Mouse (Mus musculus): ENCODE measurements around the gene Thyn1.

Gene Thyn1

DNA sequence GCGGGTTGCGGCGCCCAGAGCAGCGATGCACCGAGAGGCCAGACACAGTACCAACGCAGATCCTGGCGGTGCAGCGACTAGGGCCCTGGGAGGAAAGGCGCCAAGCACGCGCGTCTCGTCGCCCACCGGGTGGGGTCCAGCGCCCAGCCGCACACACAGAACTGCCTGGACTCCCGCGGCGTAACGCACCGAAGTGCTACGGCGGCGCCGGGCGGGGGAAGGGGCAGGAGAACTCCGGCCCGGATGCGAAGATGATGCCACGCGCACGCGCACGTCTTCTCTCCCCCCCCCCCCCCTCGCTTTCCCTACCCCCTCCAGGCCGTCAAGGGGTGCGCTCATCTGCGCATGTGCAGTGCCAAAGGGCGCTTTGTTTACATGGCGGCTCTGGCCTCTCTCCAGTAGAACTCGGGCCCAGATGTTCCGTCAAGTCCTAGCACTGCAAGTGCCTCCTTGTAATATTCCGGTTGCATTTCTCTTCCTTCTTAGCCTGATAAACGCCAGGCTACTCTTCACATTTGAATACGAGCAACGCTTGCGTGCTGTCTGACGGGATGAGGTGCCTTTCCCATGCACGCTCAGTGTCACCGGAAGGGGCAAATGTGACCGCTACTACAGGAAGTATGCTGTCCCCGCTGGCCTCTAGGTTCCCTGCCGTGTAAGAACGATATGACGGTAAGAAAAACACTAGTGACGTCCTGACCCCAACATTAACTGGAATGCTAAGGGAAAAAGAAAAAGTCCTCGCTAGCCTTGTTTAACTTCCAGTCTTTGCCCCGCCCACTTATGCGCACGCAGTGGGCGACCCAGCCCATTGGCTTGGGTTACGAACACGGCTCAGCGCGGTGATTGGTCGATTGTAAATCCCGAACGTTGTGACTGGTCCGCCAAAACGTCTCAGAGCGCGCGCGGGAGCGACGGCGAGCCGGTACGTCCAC, 30.6 kb downstream of the Thyn1 start, which contains the start of the genes Vps26b and Ncapd3:
TSS of gene Vps26b (minus strand) at position 238 of the 935 bp plus-strand sequence.
TSS of gene Ncapd3 (plus strand) at position 348 of the 935 bp plus-strand sequence.
- in situ Hi-C loops (cut with MboI) = no loop called here

DNA sequence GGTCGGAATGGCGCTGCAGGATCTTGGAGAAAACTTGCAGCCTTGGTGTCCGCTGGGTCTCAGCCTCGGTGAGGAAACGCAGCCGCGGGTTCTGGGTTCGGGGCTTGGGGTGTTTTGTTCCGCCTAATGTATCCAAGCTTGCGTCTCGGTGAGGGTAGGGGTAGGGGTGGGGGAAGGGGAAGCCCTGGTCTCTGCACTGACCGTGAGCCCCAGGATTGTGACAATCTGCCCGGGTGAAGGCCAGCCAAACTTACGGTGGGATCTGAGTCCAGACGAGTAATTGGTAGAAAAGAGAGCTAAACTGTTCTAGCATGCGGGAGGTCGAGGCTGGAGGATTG, 31.2 kb downstream of the Thyn1 start:
- in situ Hi-C loops (cut with MboI) = no loop called here

DNA sequence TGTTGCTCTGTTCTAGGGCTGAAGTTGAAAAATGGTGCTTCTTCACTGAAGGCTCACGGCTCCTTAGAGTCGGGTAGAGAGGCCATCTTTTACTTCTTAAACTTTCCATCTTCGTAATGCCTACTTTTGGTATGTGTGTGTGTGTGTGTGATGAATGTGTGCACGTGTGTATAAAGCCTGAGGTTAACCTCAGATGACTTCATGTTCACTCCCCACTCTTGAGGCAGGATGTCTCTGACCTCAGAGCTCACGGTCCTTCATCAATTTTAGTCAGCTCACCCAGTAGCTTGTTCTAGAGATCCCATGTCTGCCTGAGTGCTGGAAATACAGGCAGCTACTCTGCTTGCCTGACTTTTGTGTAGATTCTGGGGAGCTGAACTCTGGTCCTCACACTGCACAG, 44.4 kb downstream of the Thyn1 start:
- in situ Hi-C loops (cut with MboI) = no loop called here

DNA sequence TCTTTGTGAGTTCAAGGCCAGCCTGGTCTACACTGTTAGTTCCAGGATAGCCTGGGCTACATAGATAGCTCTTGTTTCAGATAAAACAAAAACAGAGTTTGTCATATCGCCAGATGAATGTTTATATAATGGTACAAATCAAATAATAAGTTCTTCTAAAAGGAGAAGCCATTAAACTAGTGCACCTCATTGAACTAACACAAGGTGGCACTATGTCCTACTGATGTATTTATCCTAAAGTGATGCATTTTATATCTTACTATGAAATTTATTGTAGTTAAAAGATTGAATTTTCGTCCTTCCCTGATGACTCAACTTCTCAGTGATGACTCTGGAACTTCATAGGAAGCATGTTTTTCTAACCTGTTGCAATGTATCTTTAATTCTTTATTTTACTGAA, 50.0 kb downstream of the Thyn1 start:
- in situ Hi-C loops (cut with MboI) = no loop called here
